Mouse (Mus musculus) stomach, postnatal 0 days (tissue): ENCODE results near the gene Gm42791.

Source experiments
- CTCF ChIP-seq: IDR thresholded peaks from 2 replicates; pipeline ENCODE4 v1.5.1; 2016; ENCODE audit warnings: antibody characterized with exemption, low read depth, mild to moderate bottlenecking, moderate library complexity
- EP300 ChIP-seq: optimal IDR thresholded peaks from 2 replicates; pipeline ENCODE3; 2016; ENCODE audit warnings: antibody characterized with exemption

DNA sequence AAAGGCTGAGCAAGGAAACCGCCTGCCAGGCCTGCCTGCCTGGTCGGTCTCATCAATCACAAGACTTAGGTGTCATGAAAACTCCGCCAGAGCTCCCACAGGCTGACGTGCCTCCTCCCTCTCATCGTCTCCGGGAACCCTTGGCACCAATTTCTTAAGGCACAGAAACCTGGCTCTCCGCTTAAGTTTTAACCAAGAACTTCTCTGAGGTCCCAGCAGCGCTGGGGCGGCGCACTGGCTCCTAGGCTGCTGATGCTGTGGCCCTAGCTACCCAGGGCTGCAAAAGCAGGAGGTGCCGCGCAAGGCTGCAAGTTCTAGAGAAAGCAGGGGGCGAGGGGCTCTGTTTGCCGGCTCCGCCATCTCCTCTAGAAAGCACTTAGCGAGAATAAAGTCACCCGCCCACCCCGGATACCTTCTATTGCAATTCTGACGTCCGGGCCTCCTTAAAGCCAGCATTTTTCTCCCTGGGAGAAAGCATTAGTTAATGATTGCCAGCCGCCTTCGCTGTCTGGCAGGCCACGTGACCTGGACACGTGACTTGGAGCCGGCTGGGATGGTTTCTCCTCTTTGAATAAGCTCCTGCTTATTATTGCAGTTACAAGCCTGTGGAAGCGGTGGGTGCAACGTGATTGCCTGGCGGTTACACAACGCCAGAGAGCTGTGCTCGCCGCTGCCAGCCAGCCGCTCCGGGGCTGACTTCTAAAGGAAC, at the start of gene Gm42791:
- TF ChIP-seq CTCF, result no peak
- TF ChIP-seq EP300, result no peak
